Mouse (Mus musculus) MEL (cell line): ENCODE data around the gene Vim. TPM values are rescaled to one million over a fixed set of nuclear protein-coding genes. Genes with fewer than 3 reads are reported as not detected.

ENCODE experiments used
- DNase-seq: peaks from one replicate; pipeline ENCODE4 v3.0.0; 2011; ENCODE audit warnings: low read depth, low spot score
- H3K27ac ChIP-seq: 2 replicates; pipeline ENCODE4 v1.5.1; 2012; ENCODE audit warnings: low read depth, mild to moderate bottlenecking, control low read depth, low read length, moderate library complexity; ENCODE audit not compliant: control insufficient read depth
- H3K27me3 ChIP-seq, 2 experiments: fragments of 150-350 bp in 1 of 2; sonication (generic) in 1 of 2; 2 replicates each; pipeline ENCODE4 v1.6.1; 2012; ENCODE audit warnings: low read length in 2 of 2, mild to moderate bottlenecking in 2 of 2, improper control_type of control experiment in 1 of 2, moderate library complexity in 1 of 2; ENCODE audit not compliant: insufficient read depth in 2 of 2, control insufficient read depth in 1 of 2
- H3K36me3 ChIP-seq, 2 experiments: 2 replicates each; pipeline ENCODE4 v1.6.1; 2012 to 2014; ENCODE audit warnings: low read length in 2 of 2, improper control_type of control experiment in 1 of 2, inconsistent platforms in 1 of 2, mild to moderate bottlenecking in 1 of 2; ENCODE audit not compliant: insufficient read depth in 2 of 2, control insufficient read depth in 1 of 2
- H3K4me1 ChIP-seq, 2 experiments: fragments of 150-350 bp in 1 of 2; sonication (generic) in 1 of 2; 2 replicates each; pipeline ENCODE4 v1.6.1; 2012; ENCODE audit warnings: low read length in 2 of 2, improper control_type of control experiment in 1 of 2, mild to moderate bottlenecking in 1 of 2; ENCODE audit not compliant: insufficient read depth in 2 of 2, control insufficient read depth in 1 of 2
- H3K4me3 ChIP-seq, 2 experiments: fragments of 150-350 bp in 1 of 2; sonication (generic) in 1 of 2; 2 replicates each; pipeline ENCODE4 v1.5.1; 2012; ENCODE audit warnings: low read depth in 2 of 2, low read length in 2 of 2, mild to moderate bottlenecking in 2 of 2, moderate library complexity in 2 of 2, control low read depth in 1 of 2, improper control_type of control experiment in 1 of 2; ENCODE audit not compliant: control insufficient read depth in 1 of 2, insufficient read depth in 1 of 2
- H3K79me2 ChIP-seq: 2 replicates; pipeline ENCODE4 v1.6.1; 2012; ENCODE audit warnings: mild to moderate bottlenecking, low read length, moderate library complexity; ENCODE audit not compliant: control insufficient read depth, poor library complexity, insufficient read depth
- H3K9ac ChIP-seq: 2 replicates; pipeline ENCODE4 v1.6.1; 2012; ENCODE audit warnings: low read depth, mild to moderate bottlenecking, control low read depth, low read length, moderate library complexity; ENCODE audit not compliant: control insufficient read depth, poor library complexity, severe bottlenecking
- H3K9me3 ChIP-seq: fragments of 150-350 bp; sonication (generic); replicated peaks from 2 replicates; pipeline ENCODE4 v1.6.1; 2012; ENCODE audit warnings: mild to moderate bottlenecking, low read length, improper control_type of control experiment, moderate library complexity; ENCODE audit not compliant: insufficient read depth
- CHD1 ChIP-seq: IDR thresholded peaks from 2 replicates; pipeline ENCODE4 v1.6.1; 2012; ENCODE audit warnings: low read depth, mild to moderate bottlenecking, inconsistent platforms, low read length, improper control_type of control experiment
- CHD2 ChIP-seq: IDR thresholded peaks from 2 replicates; pipeline ENCODE4 v1.6.1; 2011; ENCODE audit warnings: low read length, improper control_type of control experiment
- ELF1 ChIP-seq: IDR thresholded peaks from 2 replicates; pipeline ENCODE4 v1.6.1; 2014; ENCODE audit warnings: low read depth, mild to moderate bottlenecking, inconsistent platforms, low read length, improper control_type of control experiment, moderate library complexity
- EP300 ChIP-seq, 2 experiments: IDR thresholded peaks; 2 replicates each; pipeline ENCODE4 v1.6.1; 2011; ENCODE audit warnings: improper control_type of control experiment in 2 of 2, low read length in 2 of 2, low read depth in 1 of 2, mild to moderate bottlenecking in 1 of 2
- GABPA ChIP-seq: IDR thresholded peaks from 2 replicates; pipeline ENCODE4 v1.6.1; 2012; ENCODE audit warnings: low read depth, mild to moderate bottlenecking, inconsistent platforms, low read length, improper control_type of control experiment, moderate library complexity
- GATA1 ChIP-seq: IDR thresholded peaks from 2 replicates; pipeline ENCODE4 v1.6.1; 2011; ENCODE audit warnings: low read depth, low read length, improper control_type of control experiment
- JUND ChIP-seq: IDR thresholded peaks from 2 replicates; pipeline ENCODE4 v1.6.1; 2011; ENCODE audit warnings: low read depth, mild to moderate bottlenecking, improper control_type of control experiment, low read length
- MAFK ChIP-seq: IDR thresholded peaks from 2 replicates; pipeline ENCODE4 v1.6.1; 2011; ENCODE audit warnings: low read depth, mild to moderate bottlenecking, low read length, improper control_type of control experiment, borderline replicate concordance
- MAZ ChIP-seq: IDR thresholded peaks from 2 replicates; pipeline ENCODE4 v1.6.1; 2012; ENCODE audit warnings: low read depth, mild to moderate bottlenecking, inconsistent platforms, low read length, improper control_type of control experiment
- MEF2A ChIP-seq: IDR thresholded peaks from 2 replicates; pipeline ENCODE4 v1.6.1; 2014; ENCODE audit warnings: low read depth, mild to moderate bottlenecking, inconsistent platforms, low read length, improper control_type of control experiment; ENCODE audit not compliant: poor library complexity, insufficient replicate concordance, severe bottlenecking; ENCODE audit errors: extremely low read depth
- MXI1 ChIP-seq: IDR thresholded peaks from 2 replicates; pipeline ENCODE4 v1.6.1; 2011; ENCODE audit warnings: mild to moderate bottlenecking, low read depth, low read length, improper control_type of control experiment
- MYB ChIP-seq: IDR thresholded peaks from 2 replicates; pipeline ENCODE4 v1.6.1; 2011; ENCODE audit warnings: mild to moderate bottlenecking, low read depth, low read length, improper control_type of control experiment
- POLR2A ChIP-seq, 2 experiments: IDR thresholded peaks; 2 replicates each; pipeline ENCODE4 v1.6.1; 2011 to 2012; ENCODE audit warnings: low read length in 2 of 2, mild to moderate bottlenecking in 2 of 2, control low read depth in 1 of 2, improper control_type of control experiment in 1 of 2, low read depth in 1 of 2, moderate library complexity in 1 of 2; ENCODE audit not compliant: control insufficient read depth in 1 of 2, insufficient read depth in 1 of 2, poor library complexity in 1 of 2
- POLR2AphosphoS5 ChIP-seq: IDR thresholded peaks from 2 replicates; pipeline ENCODE4 v1.6.1; 2012; ENCODE audit warnings: low read depth, borderline replicate concordance, mild to moderate bottlenecking, inconsistent platforms, low read length, moderate library complexity, mixed read lengths
- SIN3A ChIP-seq: IDR thresholded peaks from 2 replicates; pipeline ENCODE4 v1.6.1; 2012; ENCODE audit warnings: low read length, improper control_type of control experiment, inconsistent platforms
- SMC3 ChIP-seq: IDR thresholded peaks from 2 replicates; pipeline ENCODE4 v1.6.1; 2011; ENCODE audit warnings: low read depth, low read length, improper control_type of control experiment
- TAL1 ChIP-seq: IDR thresholded peaks from 2 replicates; pipeline ENCODE4 v1.6.1; 2012; ENCODE audit warnings: mild to moderate bottlenecking, inconsistent platforms, low read length, moderate library complexity, mixed read lengths
- TBP ChIP-seq: IDR thresholded peaks from 2 replicates; pipeline ENCODE4 v1.8.0; 2011; ENCODE audit warnings: low read depth, low read length, improper control_type of control experiment
- USF1 ChIP-seq: IDR thresholded peaks from 2 replicates; pipeline ENCODE4 v1.6.1; 2014; ENCODE audit warnings: low read depth, mild to moderate bottlenecking, inconsistent platforms, low read length, improper control_type of control experiment, moderate library complexity
- ZC3H11A ChIP-seq: IDR thresholded peaks from 2 replicates; pipeline ENCODE4 v1.6.1; 2012; ENCODE audit warnings: low read depth, mild to moderate bottlenecking, inconsistent platforms, low read length, improper control_type of control experiment
- ZKSCAN1 ChIP-seq: IDR thresholded peaks from 2 replicates; pipeline ENCODE4 v1.6.1; 2012; ENCODE audit warnings: low read depth, mild to moderate bottlenecking, inconsistent platforms, low read length, improper control_type of control experiment, moderate library complexity
- ZNF384 ChIP-seq: IDR thresholded peaks from 2 replicates; pipeline ENCODE4 v1.6.1; 2012; ENCODE audit warnings: low read depth, mild to moderate bottlenecking, inconsistent platforms, low read length, improper control_type of control experiment
- polyA plus RNA-seq, 2 experiments: library from polyadenylated mRNA; stranded (reverse) in 1 of 2; unstranded in 1 of 2; fragments of >175 nt in 1 of 2; fragments of >200 nt in 1 of 2; gene quantifications; 2 replicates each; pipeline versions ENCODE4 v1.2.1 to v1.2.4; 2012; ENCODE audit warnings: low replicate concordance in 2 of 2, low read depth in 1 of 2; ENCODE audit not compliant: insufficient read length in 2 of 2, insufficient read depth in 1 of 2, missing spikeins in 1 of 2
- total RNA-seq: library from RNA; depleted of rRNA; stranded (reverse); fragments of 300-350 nt; gene quantifications from 2 replicates; pipeline ENCODE4 v1.2.3, GENCODE M21; 2012

Gene Vim
- total and polyA plus RNA-seq, 3 experiments = 58.0 to 580 (median 257) TPM

GRCm38 (mm10) chr2:13559303-13559702 is 14.4 kb upstream of the Vim start:
- no peak for DNase-seq
- Histone ChIP-seq H3K27me3 (peaks cover 2 to 4% of the 10 kb centered on the region in 2 experiments), H3K4me1 (peaks cover 0 to 7% of the 10 kb centered on the region in 2 experiments; a peak in 2 of 4 replicates), H3K36me3 (peaks cover 0 to 10% of the 10 kb centered on the region in 2 experiments; a peak in 2 of 4 replicates), H3K27ac (no peak overlapping the region), H3K9me3 (no peaks in the 10 kb centered on the region), H3K4me3 (no peak overlapping the region), H3K9ac (no peak overlapping the region), H3K79me2 (no peaks in the 10 kb centered on the region)
- TF ChIP-seq SMC3 (no peak), TAL1 (no peak), ZKSCAN1 (no peak)

- no peaks in the 10 kb centered on the region for H3K79me2 ChIP-seq
- H3K9me3 ChIP-seq = no peaks in the 10 kb centered on the region
- H3K27me3 ChIP-seq = peaks cover 2 to 4% of the 10 kb centered on the region in 2 experiments
- no peak overlapping the region for H3K9ac ChIP-seq
- no peak overlapping the region for H3K27ac ChIP-seq
- H3K4me1 ChIP-seq = peaks cover 0 to 7% of the 10 kb centered on the region in 2 experiments; a peak in 2 of 4 replicates
- no peak for DNase-seq
- peaks cover 0 to 10% of the 10 kb centered on the region in 2 experiments; a peak in 2 of 4 replicates for H3K36me3 ChIP-seq
- no peak overlapping the region for H3K4me3 ChIP-seq
- TF ChIP-seq CHD1 (no peak), EP300 (IDR thresholded peaks at IDR 0.05; ENCODE audit: low read depth in 1 of 2, low read length in 2 of 2) (no peak), GATA1 (no peak), ZKSCAN1 (no peak), SIN3A (no peak), USF1 (no peak), MXI1 (no peak), ELF1 (no peak), POLR2AphosphoS5 (no peak), ZC3H11A (no peak), MEF2A (no peak), ZNF384 (no peak), JUND (no peak), POLR2A (IDR thresholded peaks at IDR 0.05; ENCODE audit: control insufficient read depth in 1 of 2, insufficient read depth in 1 of 2, low read depth in 1 of 2, low read length in 2 of 2, poor library complexity in 1 of 2) (no peak), GABPA (no peak), MAFK (no peak), MAZ (no peak), TBP (no peak), MYB (no peak), CHD2 (no peak)
These were observed 14.0 kb upstream of the Vim start for GRCm38 (mm10) chr2:13559729-13560128.
